Mouse (Mus musculus) stomach, postnatal 0 days (tissue): ENCODE measurements at regions not wholly inside any gene's neighbourhood (a gene's known extent, or its start where the extent isn't known, plus 50 kb on each side); places are given as distances from the start of the nearest gene placed in this dataset.

Source experiments
- CTCF ChIP-seq: IDR thresholded peaks from 2 replicates; pipeline ENCODE4 v1.5.1; 2016; ENCODE audit warnings: antibody characterized with exemption, low read depth, mild to moderate bottlenecking, moderate library complexity
- EP300 ChIP-seq: optimal IDR thresholded peaks from 2 replicates; pipeline ENCODE3; 2016; ENCODE audit warnings: antibody characterized with exemption

GRCm38 (mm10) chr14:33708298-33708665 lies 119.3 kb downstream of the Ptpn20 start:
- TF ChIP-seq CTCF (no peak), EP300 (no peak)
